12 mouse cellular contexts compared by ENCODE assay signal in genomic region chr12:33719063-33719462, GRCm38 (mm10).
A peak's percentile ranks its signal among the peaks of the same experiment; 100 is the strongest.
DNase-seq lines count a peak whose midpoint lies in the region; ATAC-seq lines count a peak whose summit lies in the region.
"Had no signal": no experiment of that assay in that cellular context is flagged by ENCODE, and none has a peak within 500 bp of the region (broad histone marks: within the 10 kb centered on the region; RNA-seq: fewer than 3 reads in every experiment).

No protein-coding gene starts in this region.

- H3K4me3 ChIP-seq in limb, embryonic 13.5 days, result no peak overlapping the region
- H3K4me3 ChIP-seq in limb, embryonic 10.5 days, result no peak overlapping the region
- no peak overlapping the region for H3K4me3 ChIP-seq in intestine, embryonic 16.5 days (ENCODE audit: low read length)
- H3K4me3 ChIP-seq: erythroblast, embryonic 14.5 days; hindbrain, embryonic 15.5 days; layer of hippocampus, adult 2 months had no signal

- no peak overlapping the region for H3K4me2 ChIP-seq in limb, embryonic 13.5 days (replicated peaks)
- 0 out of 2 replicates have a peak overlapping the region, but pooled peaks have one; percentile 26 for H3K4me2 ChIP-seq in intestine, embryonic 16.5 days (ENCODE audit: low read depth, low read length)
- H3K4me2 ChIP-seq: hindbrain, embryonic 15.5 days had no signal

- ATAC-seq in limb, embryonic 13.5 days (ENCODE audit: low FRiP score, low read depth), result peak; percentile 64; the same call in 1 of the 2 replicates
- peak; percentile 82 for ATAC-seq in intestine, embryonic 16.5 days

- H3K9me3 ChIP-seq in limb, embryonic 13.5 days, result no peaks in the 10 kb centered on the region
- H3K9me3 ChIP-seq in limb, embryonic 10.5 days (replicated peaks), result no peaks in the 10 kb centered on the region
- H3K9me3 ChIP-seq in intestine, embryonic 16.5 days (ENCODE audit: control insufficient read depth, low read length), result no peaks in the 10 kb centered on the region
- H3K9me3 ChIP-seq: hindbrain, embryonic 15.5 days had no signal

- H3K27ac ChIP-seq in limb, embryonic 13.5 days, result peak overlapping the region; percentile 3; the same call in 1 of the 2 replicates
- no peak overlapping the region for H3K27ac ChIP-seq in limb, embryonic 10.5 days
- no peak overlapping the region; the same call in 1 of the 2 replicates for H3K27ac ChIP-seq in intestine, embryonic 16.5 days (ENCODE audit: low read length)
- H3K27ac ChIP-seq: hindbrain, embryonic 15.5 days; layer of hippocampus, adult 2 months had no signal

- H3K36me3 ChIP-seq in limb, embryonic 13.5 days, result no peaks in the 10 kb centered on the region
- H3K36me3 ChIP-seq in limb, embryonic 10.5 days, result no peaks in the 10 kb centered on the region
- no peaks in the 10 kb centered on the region for H3K36me3 ChIP-seq in intestine, embryonic 16.5 days (ENCODE audit: control insufficient read depth, insufficient read depth, low read length)
- H3K36me3 ChIP-seq: hindbrain, embryonic 15.5 days had no signal

- H3K4me1 ChIP-seq in limb, embryonic 13.5 days, result peaks cover 15% of the 10 kb centered on the region
- H3K4me1 ChIP-seq in limb, embryonic 10.5 days, result peaks cover 9% of the 10 kb centered on the region
- peaks cover 3% of the 10 kb centered on the region; the same call in 1 of the 2 replicates for H3K4me1 ChIP-seq in intestine, embryonic 16.5 days (ENCODE audit: control insufficient read depth, insufficient read depth, low read length)
- H3K4me1 ChIP-seq: hindbrain, embryonic 15.5 days had no signal

- DNase-seq in gastrocnemius, postnatal 10 days, result peak; percentile 22
- DNase-seq in gastrocnemius, adult 8-10 months (ENCODE audit: low spot score in 2 of 2), result no peak
- DNase-seq in limb, embryonic 10.5 days (ENCODE audit: low spot score), result no peak
- DNase-seq in NIH3T3 (ENCODE audit: low read depth), result peak; percentile 24
- DNase-seq in cerebellum, adult 8-10 months, result no peak
- DNase-seq in yolk sac, embryonic 10.5 days (ENCODE audit: low spot score), result no peak
- DNase-seq: cerebellum, postnatal 25 days had no signal

- H3K9ac ChIP-seq in limb, embryonic 13.5 days, result no peak overlapping the region
- H3K9ac ChIP-seq in intestine, embryonic 16.5 days (ENCODE audit: low read depth, low read length), result no peak overlapping the region
- H3K9ac ChIP-seq: hindbrain, embryonic 15.5 days had no signal

- no peaks in the 10 kb centered on the region for H3K27me3 ChIP-seq in limb, embryonic 13.5 days
- no peaks in the 10 kb centered on the region for H3K27me3 ChIP-seq in limb, embryonic 10.5 days (ENCODE audit: low read depth, poor library complexity, severe bottlenecking)
- H3K27me3 ChIP-seq in intestine, embryonic 16.5 days (replicated peaks; ENCODE audit: control insufficient read depth, insufficient read depth, low read length), result no peaks in the 10 kb centered on the region
- H3K27me3 ChIP-seq: hindbrain, embryonic 15.5 days had no signal

- WGBS in limb, embryonic 13.5 days, result 50% methylated on average over 7 of the region's 7 CpGs
- WGBS in limb, embryonic 10.5 days, result 77% methylated on average over 7 of the region's 7 CpGs
- 32% methylated on average over 7 of the region's 7 CpGs for WGBS in intestine, embryonic 16.5 days

Comparison
In these comparisons a context has a peak if more than half of its experiments do, and no peak if none do; other contexts are left out.
1. DNase-seq: peak in gastrocnemius, postnatal 10 days (single experiment) and NIH3T3 (single experiment); none in gastrocnemius, adult 8-10 months (0 of 2), limb, embryonic 10.5 days (single experiment), cerebellum, adult 8-10 months (single experiment) and yolk sac, embryonic 10.5 days (single experiment).